Mouse (Mus musculus): ENCODE results near the gene Tnfaip3. TPM values are rescaled to one million over a fixed set of nuclear protein-coding genes. Genes with fewer than 3 reads are reported as not detected.

Gene Tnfaip3
- polyA plus RNA-seq, 1 experiment from 2014 or later, result 2.8 TPM

DNA sequence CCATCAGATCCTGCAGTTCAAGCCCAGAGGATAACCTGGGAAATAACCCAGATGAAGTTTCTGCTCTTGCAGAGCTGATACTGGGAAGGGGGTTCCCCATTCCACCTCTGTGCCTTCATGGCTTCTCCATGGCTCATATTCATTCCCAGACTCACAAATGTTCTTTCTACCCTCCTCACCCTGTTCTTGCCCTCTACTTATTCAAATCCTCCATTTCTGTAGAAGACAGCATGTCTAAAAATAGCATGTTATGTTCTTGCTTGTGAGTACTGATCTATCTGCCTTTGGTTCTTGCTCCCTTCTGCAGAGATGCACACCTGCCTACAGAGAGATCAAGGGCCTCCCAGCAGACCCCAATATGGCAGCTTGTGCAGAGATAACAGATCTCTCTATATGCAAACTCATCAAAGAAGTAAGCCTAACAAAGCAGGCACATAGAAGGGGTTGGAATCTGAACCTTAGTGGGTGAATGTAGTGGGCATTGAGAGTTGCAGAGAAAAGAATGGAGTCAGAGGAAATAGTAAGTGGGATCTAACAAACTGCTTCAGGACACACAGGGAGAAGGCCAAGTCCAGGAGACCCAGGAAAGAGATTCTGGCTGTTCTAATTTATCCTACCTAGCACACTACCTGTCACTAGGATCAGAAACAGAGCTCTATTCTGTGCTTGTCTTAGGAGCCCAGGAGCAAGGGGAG is 62.3 kb downstream of the Tnfaip3 start:
- Histone ChIP-seq H3K9ac (no peak overlapping the region), H3K27me3 (no peaks in the 10 kb centered on the region), H3K36me3 (no peaks in the 10 kb centered on the region), H3K27ac (no peak overlapping the region), H3K4me2 (no peak overlapping the region), H3K4me3 (no peak overlapping the region), H3K9me3 (no peaks in the 10 kb centered on the region), H3K4me1 (no peaks in the 10 kb centered on the region)
- ATAC-seq (ENCODE audit: insufficient number of reproducible peaks, insufficient read depth, low FRiP score, low TSS enrichment, low read depth), result no peak

Other genes with a start within 250 kb of the Tnfaip3 start
- not detected in 2 replicates for gene Gm4922, start 228.9 kb downstream of the Tnfaip3 start, polyA plus RNA-seq (2015; fragmentation: Nextera tagmentation; extraction: Ambion mirVana)
- gene Perp, start 170.6 kb downstream of the Tnfaip3 start, polyA plus RNA-seq (2015; fragmentation: Nextera tagmentation; extraction: Ambion mirVana), result 182 and 189 TPM in 2 replicates